Mouse (Mus musculus): Measurements from ENCODE around the gene Nvl. TPM values are rescaled to one million over a fixed set of nuclear protein-coding genes. Genes with fewer than 3 reads are reported as not detected.

Nvl gene
- total and polyA plus RNA-seq, 3 experiments = 19.9 to 38.4 (median 27.1) TPM

- no peak overlapping the region for H3K4me3 ChIP-seq (replicated peaks in 1 of 3; ENCODE audit: low read depth in 2 of 3, low read length in 2 of 3, poor library complexity in 1 of 3)
- no peak for TF ChIP-seq POLR2AphosphoS2 (IDR thresholded peaks at IDR 0.05; ENCODE audit: low read depth, low read length)
- no peak for TF ChIP-seq RCOR1 (conservative IDR thresholded peaks at IDR 0.05; ENCODE audit: low read depth, low read length)
- TF ChIP-seq ZKSCAN1 (IDR thresholded peaks at IDR 0.05; ENCODE audit: borderline replicate concordance, low read depth, low read length) = no peak
- no peak for TF ChIP-seq IRF4 (IDR thresholded peaks at IDR 0.05; ENCODE audit: low read depth, low read length)
- TF ChIP-seq MAZ (IDR thresholded peaks at IDR 0.05; ENCODE audit: low read depth, low read length) = no peak
- TF ChIP-seq HCFC1 (IDR thresholded peaks at IDR 0.05; ENCODE audit: low read depth, low read length) = no peak
- no peak for TF ChIP-seq ZMIZ1 (IDR thresholded peaks at IDR 0.05; ENCODE audit: low read depth, low read length)
- TF ChIP-seq MXI1 (IDR thresholded peaks at IDR 0.05; ENCODE audit: low read depth, low read length) = no peak
- no peak for TF ChIP-seq SMC3 (IDR thresholded peaks at IDR 0.05; ENCODE audit: low read depth, low read length)
- no peak for TF ChIP-seq GABPA (IDR thresholded peaks at IDR 0.05; ENCODE audit: insufficient replicate concordance, low read depth, low read length)
- TF ChIP-seq RAD21 (IDR thresholded peaks at IDR 0.05; ENCODE audit: low read depth, low read length) = no peak
- TF ChIP-seq NRF1 (IDR thresholded peaks at IDR 0.05; ENCODE audit: low read depth, low read length) = no peak
- no peak for TF ChIP-seq ETS1 (conservative IDR thresholded peaks at IDR 0.05; ENCODE audit: low read depth, low read length)
- TF ChIP-seq CTCF (conservative IDR thresholded peaks at IDR 0.05 in 1 of 2, IDR thresholded peaks at IDR 0.05 in 1 of 2; ENCODE audit: low read depth in 2 of 2, low read length in 2 of 2) = no peak
- TF ChIP-seq ZNF384 (IDR thresholded peaks at IDR 0.05; ENCODE audit: low read depth, low read length) = no peak
- no peak for TF ChIP-seq POLR2A (IDR thresholded peaks at IDR 0.05; ENCODE audit: low read depth, low read length)
- TF ChIP-seq PAX5 (IDR thresholded peaks at IDR 0.05; ENCODE audit: low read length) = no peak
- TF ChIP-seq NELFE (IDR thresholded peaks at IDR 0.05; ENCODE audit: low read depth, low read length) = no peak
- no peaks in the 10 kb centered on the region for H3K4me1 ChIP-seq (ENCODE audit: control insufficient read depth in 1 of 2, insufficient read depth in 2 of 2)
- dilution Hi-C loops (cut with MboI; ENCODE audit: extremely low pct_ligation_motif_present, extremely low pct_unique_long_range_greater_than_20kb, low sequenced_read_pairs) = no loop called here
- no peaks in the 10 kb centered on the region for H3K9me3 ChIP-seq (replicated peaks; ENCODE audit: low read length)
- DNase-seq (ENCODE audit: extremely low read depth) = no peak
- H3K27me3 ChIP-seq (replicated peaks) = no peaks in the 10 kb centered on the region
- no peak overlapping the region for H3K9ac ChIP-seq (ENCODE audit: insufficient read depth, low read depth)
- no peaks in the 10 kb centered on the region for H3K36me3 ChIP-seq (replicated peaks in 1 of 2; ENCODE audit: control insufficient read depth in 1 of 2, insufficient read depth in 1 of 2, low read length in 1 of 2)
- H3K4me2 ChIP-seq (ENCODE audit: insufficient read depth, low read depth, poor library complexity, severe bottlenecking) = no peak overlapping the region
- in situ Hi-C loops (cut with MboI; ENCODE audit: low pct_ligation_motif_present, low pct_unique_long_range_greater_than_20kb, low sequenced_read_pairs) = no loop called here
- no peak overlapping the region for H3K27ac ChIP-seq (ENCODE audit: insufficient read depth, low read depth)
- H3K79me2 ChIP-seq (replicated peaks; ENCODE audit: control insufficient read depth, extremely low read depth, insufficient read depth, poor library complexity, severe bottlenecking) = no peaks in the 10 kb centered on the region
These were observed 60.0 kb downstream of the Nvl start for GRCm38 (mm10) chr1:181084021-181084420.

DNA sequence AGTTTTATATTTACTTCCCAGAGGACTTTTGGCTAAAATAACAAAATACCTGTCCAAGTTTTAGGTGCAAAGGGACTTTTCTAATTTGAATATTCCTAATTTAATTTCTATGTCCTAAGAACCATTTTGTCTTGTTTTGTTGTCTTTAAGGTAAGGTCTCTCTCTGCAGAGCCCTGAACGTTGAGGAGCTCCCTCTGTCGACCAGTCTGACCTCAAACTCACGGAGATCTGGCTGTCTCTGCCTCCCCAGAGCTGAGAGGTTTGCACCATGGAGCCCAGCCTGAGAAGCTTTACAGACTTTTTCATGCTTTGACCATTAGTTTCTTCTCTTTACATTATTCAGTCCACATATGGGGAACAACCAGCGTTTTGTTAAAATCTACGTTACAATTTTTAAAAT lies 70.9 kb downstream of the Nvl start:
- Histone ChIP-seq H3K4me3 (replicated peaks in 1 of 3; ENCODE audit: low read depth in 2 of 3, low read length in 2 of 3, poor library complexity in 1 of 3) (no peak overlapping the region), H3K27me3 (replicated peaks) (peaks cover 7% of the 10 kb centered on the region), H3K9ac (ENCODE audit: insufficient read depth, low read depth) (no peak overlapping the region), H3K4me2 (ENCODE audit: insufficient read depth, low read depth, poor library complexity, severe bottlenecking) (no peak overlapping the region), H3K79me2 (replicated peaks; ENCODE audit: control insufficient read depth, extremely low read depth, insufficient read depth, poor library complexity, severe bottlenecking) (no peaks in the 10 kb centered on the region), H3K4me1 (ENCODE audit: control insufficient read depth in 1 of 2, insufficient read depth in 2 of 2) (no peaks in the 10 kb centered on the region), H3K36me3 (replicated peaks in 1 of 2; ENCODE audit: control insufficient read depth in 1 of 2, insufficient read depth in 1 of 2, low read length in 1 of 2) (no peaks in the 10 kb centered on the region), H3K27ac (ENCODE audit: insufficient read depth, low read depth) (no peak overlapping the region), H3K9me3 (replicated peaks; ENCODE audit: low read length) (no peaks in the 10 kb centered on the region)
- no peak for DNase-seq (ENCODE audit: extremely low read depth)
- dilution Hi-C loops (cut with MboI; ENCODE audit: extremely low pct_ligation_motif_present, extremely low pct_unique_long_range_greater_than_20kb, low sequenced_read_pairs) (no loop called here), in situ Hi-C loops (cut with MboI; ENCODE audit: low pct_ligation_motif_present, low pct_unique_long_range_greater_than_20kb, low sequenced_read_pairs) (no loop called here)
- TF ChIP-seq MYC (IDR thresholded peaks at IDR 0.05; ENCODE audit: low read depth, low read length) (no peak), ZNF384 (IDR thresholded peaks at IDR 0.05; ENCODE audit: low read depth, low read length) (no peak), TCF12 (IDR thresholded peaks at IDR 0.05; ENCODE audit: low read depth, low read length) (no peak), BHLHE40 (IDR thresholded peaks at IDR 0.05; ENCODE audit: low read depth, low read length) (no peak), RAD21 (IDR thresholded peaks at IDR 0.05; ENCODE audit: low read depth, low read length) (peak; percentile 22), ELF1 (IDR thresholded peaks at IDR 0.05; ENCODE audit: low read depth, low read length) (no peak), USF1 (IDR thresholded peaks at IDR 0.05; ENCODE audit: low read depth, low read length) (no peak), IRF4 (IDR thresholded peaks at IDR 0.05; ENCODE audit: low read depth, low read length) (no peak), SIN3A (IDR thresholded peaks at IDR 0.05; ENCODE audit: low read length) (no peak), CHD1 (IDR thresholded peaks at IDR 0.05; ENCODE audit: low read depth, low read length) (no peak), NELFE (IDR thresholded peaks at IDR 0.05; ENCODE audit: low read depth, low read length) (no peak), CTCF (conservative IDR thresholded peaks at IDR 0.05 in 1 of 2, IDR thresholded peaks at IDR 0.05 in 1 of 2; ENCODE audit: low read depth in 2 of 2, low read length in 2 of 2) (peak in 1 of 2 experiments; percentile 60; a peak in 2 of 4 replicates), ETS1 (conservative IDR thresholded peaks at IDR 0.05; ENCODE audit: low read depth, low read length) (no peak), ZC3H11A (IDR thresholded peaks at IDR 0.05; ENCODE audit: low read depth, low read length) (no peak), MAX (IDR thresholded peaks at IDR 0.05; ENCODE audit: low read length) (no peak), E2F4 (IDR thresholded peaks at IDR 0.05; ENCODE audit: insufficient replicate concordance, low read depth, low read length) (no peak), USF2 (conservative IDR thresholded peaks at IDR 0.05; ENCODE audit: low read depth, low read length) (no peak), GABPA (IDR thresholded peaks at IDR 0.05; ENCODE audit: insufficient replicate concordance, low read depth, low read length) (no peak), MEF2A (IDR thresholded peaks at IDR 0.05; ENCODE audit: borderline replicate concordance, low read depth, low read length) (no peak), SMC3 (IDR thresholded peaks at IDR 0.05; ENCODE audit: low read depth, low read length) (peak; percentile 57), HCFC1 (IDR thresholded peaks at IDR 0.05; ENCODE audit: low read depth, low read length) (no peak)
